Mouse (Mus musculus) embryonic fibroblast, embryonic 13.5 days (primary cell): Measurements from ENCODE around the gene Gdnf.

Experiments used
- CTCF ChIP-seq: IDR thresholded peaks from 2 replicates; pipeline ENCODE4 v1.5.1; 2011; ENCODE audit warnings: mild to moderate bottlenecking, control low read depth, low read length, moderate library complexity, borderline replicate concordance; ENCODE audit not compliant: insufficient read depth
- POLR2A ChIP-seq: IDR thresholded peaks from 2 replicates; pipeline ENCODE4 v1.6.1; 2011; ENCODE audit warnings: low read depth, mild to moderate bottlenecking, control low read depth, low read length, moderate library complexity

DNA sequence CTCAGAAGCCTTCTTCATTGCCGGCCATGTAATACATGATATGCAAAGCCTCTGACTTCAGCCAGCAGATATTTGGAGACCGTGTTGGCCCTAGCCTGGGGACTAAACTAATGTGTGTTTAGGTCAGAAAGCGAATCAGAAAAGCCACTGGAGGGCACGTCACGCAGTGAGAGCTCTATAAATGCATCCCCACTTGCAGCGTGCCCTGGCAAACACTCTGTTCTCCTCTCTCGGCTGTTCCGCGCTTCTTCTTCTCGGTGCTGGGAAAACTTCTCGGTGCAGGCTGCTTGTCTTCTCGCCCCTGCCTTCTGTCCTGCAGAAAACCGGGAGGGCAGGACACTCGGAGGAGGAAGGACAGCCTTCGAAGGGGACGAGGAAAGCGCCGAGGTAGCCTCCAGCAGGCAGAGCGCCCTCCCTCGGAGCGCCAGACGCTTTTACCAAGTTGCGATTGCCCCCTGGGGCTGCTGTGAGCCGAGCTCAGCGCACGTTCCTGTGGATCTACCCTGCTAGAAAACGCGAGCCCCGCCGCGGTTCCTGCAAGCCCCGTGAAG is 730 bp upstream of the Gdnf start:
- TF ChIP-seq CTCF = peak; percentile 40; the same call in 1 of the 2 replicates
- TF ChIP-seq POLR2A = peak; percentile 82
